Mouse (Mus musculus) testis, adult 2 months (tissue): ENCODE measurements at regions not wholly inside any gene's neighbourhood (a gene's known extent, or its start where the extent isn't known, plus 50 kb on each side); places are given as distances from the start of the nearest gene placed in this dataset.

Experiments used
- H3K27ac ChIP-seq: fragments of 200-500 bp; 2 replicates; pipeline ENCODE4 v1.5.1; 2012; ENCODE audit warnings: low read depth, low read length; ENCODE audit not compliant: control insufficient read depth, insufficient read depth
- H3K27me3 ChIP-seq: fragments of 200-500 bp; 2 replicates; pipeline ENCODE4 v1.6.1; 2012; ENCODE audit warnings: mild to moderate bottlenecking, low read length, moderate library complexity; ENCODE audit not compliant: control insufficient read depth, insufficient read depth
- H3K36me3 ChIP-seq: fragments of 200-500 bp; 2 replicates; pipeline ENCODE4 v1.6.1; 2012; ENCODE audit warnings: mild to moderate bottlenecking, low read length; ENCODE audit not compliant: control insufficient read depth, insufficient read depth
- H3K4me1 ChIP-seq: fragments of 200-500 bp; 2 replicates; pipeline ENCODE4 v1.6.1; 2012; ENCODE audit warnings: low read length; ENCODE audit not compliant: control insufficient read depth, insufficient read depth
- H3K4me3 ChIP-seq: fragments of 200-500 bp; 2 replicates; pipeline ENCODE4 v1.5.1; 2012; ENCODE audit warnings: low read depth, mild to moderate bottlenecking, low read length, moderate library complexity, mixed read lengths; ENCODE audit not compliant: control insufficient read depth
- CTCF ChIP-seq: fragments of 200-500 bp; IDR thresholded peaks from 2 replicates; pipeline ENCODE4 v1.5.1; 2012; ENCODE audit warnings: low read depth, mild to moderate bottlenecking, inconsistent platforms, low read length, moderate library complexity; ENCODE audit not compliant: control insufficient read depth, insufficient read depth, insufficient replicate concordance
- POLR2A ChIP-seq: fragments of 200-500 bp; IDR thresholded peaks from 2 replicates; pipeline ENCODE4 v1.6.1; 2012; ENCODE audit warnings: low read depth, mild to moderate bottlenecking, inconsistent platforms, low read length, moderate library complexity; ENCODE audit not compliant: control insufficient read depth

- Histone ChIP-seq H3K4me1 (no peaks in the 10 kb centered on the region), H3K27ac (no peak overlapping the region), H3K27me3 (no peaks in the 10 kb centered on the region), H3K4me3 (no peak overlapping the region), H3K36me3 (no peaks in the 10 kb centered on the region)
- TF ChIP-seq CTCF (no peak), POLR2A (no peak)
These were observed 144.1 kb downstream of the Klf7 start for GRCm38 (mm10) chr1:63977956-63978355.

DNA sequence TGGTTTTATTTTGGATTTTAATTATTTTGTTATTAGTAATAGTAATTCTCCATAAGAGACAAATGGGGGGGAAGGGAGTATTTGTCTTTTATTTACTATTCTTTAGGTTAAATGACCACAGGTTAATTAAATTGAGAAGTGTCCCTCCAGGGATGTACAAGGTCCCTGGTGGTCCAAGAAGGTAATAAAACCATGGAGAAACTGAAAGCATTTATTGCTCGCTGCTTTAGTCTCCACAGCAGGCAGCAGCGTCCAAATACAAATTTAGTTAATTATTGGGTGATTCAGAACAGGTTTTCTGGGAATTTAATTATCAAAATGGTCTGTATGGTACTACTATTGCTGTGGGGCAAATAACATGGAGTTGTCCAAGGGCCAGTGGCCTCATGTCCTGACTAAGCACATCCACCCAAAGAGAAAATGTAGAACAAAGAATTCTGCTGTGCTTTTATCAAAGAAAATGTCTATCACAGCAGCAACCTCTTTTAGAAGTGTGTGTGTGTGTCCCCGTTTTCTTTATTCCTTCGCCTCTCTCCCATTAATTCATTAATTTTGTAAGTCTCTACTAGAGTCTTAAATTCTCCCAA lies 144.7 kb downstream of the Klf7 start:
- TF ChIP-seq POLR2A (no peak), CTCF (no peak)
- H3K27ac ChIP-seq: no peak overlapping the region
- no peaks in the 10 kb centered on the region for H3K36me3 ChIP-seq
- no peaks in the 10 kb centered on the region for H3K4me1 ChIP-seq
- H3K27me3 ChIP-seq: no peaks in the 10 kb centered on the region
- H3K4me3 ChIP-seq: no peak overlapping the region

GRCm38 (mm10) chr1:63976862-63977261 lies 145.2 kb downstream of the Klf7 start:
- Histone ChIP-seq H3K4me1 (no peaks in the 10 kb centered on the region), H3K27ac (no peak overlapping the region), H3K27me3 (no peaks in the 10 kb centered on the region), H3K36me3 (no peaks in the 10 kb centered on the region), H3K4me3 (no peak overlapping the region)
- no peak for TF ChIP-seq CTCF
- TF ChIP-seq POLR2A: no peak

- Histone ChIP-seq H3K36me3 (no peaks in the 10 kb centered on the region), H3K4me3 (no peak overlapping the region), H3K4me1 (no peaks in the 10 kb centered on the region)
These were observed 154.2 kb downstream of the Klf7 start for GRCm38 (mm10) chr1:63967849-63968248.

DNA sequence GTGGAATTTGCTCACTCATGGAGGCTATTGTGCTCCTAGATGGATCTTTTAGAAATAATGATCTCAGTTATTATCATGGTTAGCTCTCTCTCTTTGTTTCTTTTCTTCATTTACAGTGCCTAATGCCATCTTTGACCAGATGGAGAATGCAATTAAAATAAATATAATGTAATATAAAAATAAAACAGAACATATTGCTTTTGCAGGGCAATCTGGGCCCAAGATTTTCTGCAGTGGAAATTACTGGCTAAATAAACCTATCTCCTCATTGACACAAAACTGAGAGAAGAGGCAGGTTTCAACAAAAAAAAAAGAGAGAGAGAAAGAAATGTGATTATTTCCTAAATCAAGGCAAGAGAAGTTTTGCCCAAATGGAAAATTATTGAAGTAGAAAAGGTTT lies 156.6 kb downstream of the Klf7 start:
- no peak for TF ChIP-seq CTCF
- no peak for TF ChIP-seq POLR2A
- no peak overlapping the region for H3K27ac ChIP-seq
- H3K4me1 ChIP-seq: no peaks in the 10 kb centered on the region
- no peak overlapping the region for H3K4me3 ChIP-seq
- H3K27me3 ChIP-seq: no peaks in the 10 kb centered on the region
- no peaks in the 10 kb centered on the region for H3K36me3 ChIP-seq

More at GRCm38 (mm10) chr1:63967849-63968248, 154.2 kb downstream of the Klf7 start:
- no peaks in the 10 kb centered on the region for H3K27me3 ChIP-seq
- H3K27ac ChIP-seq: no peak overlapping the region
- TF ChIP-seq CTCF: no peak
- no peak for TF ChIP-seq POLR2A

- Histone ChIP-seq H3K4me3 (no peak overlapping the region), H3K36me3 (no peaks in the 10 kb centered on the region), H3K27me3 (no peaks in the 10 kb centered on the region), H3K27ac (no peak overlapping the region), H3K4me1 (no peaks in the 10 kb centered on the region)
- TF ChIP-seq POLR2A (no peak), CTCF (no peak)
These were observed 157.6 kb downstream of the Klf7 start for GRCm38 (mm10) chr1:63964519-63964918.

- Histone ChIP-seq H3K36me3 (no peaks in the 10 kb centered on the region), H3K4me1 (no peaks in the 10 kb centered on the region), H3K27me3 (no peaks in the 10 kb centered on the region), H3K27ac (no peak overlapping the region), H3K4me3 (no peak overlapping the region)
- no peak for TF ChIP-seq POLR2A
- no peak for TF ChIP-seq CTCF
These were observed 166.3 kb downstream of the Klf7 start for GRCm38 (mm10) chr1:63955701-63956355.
